Comparison of ENCODE assay signal across 12 mouse cellular contexts in the genomic region with DNA sequence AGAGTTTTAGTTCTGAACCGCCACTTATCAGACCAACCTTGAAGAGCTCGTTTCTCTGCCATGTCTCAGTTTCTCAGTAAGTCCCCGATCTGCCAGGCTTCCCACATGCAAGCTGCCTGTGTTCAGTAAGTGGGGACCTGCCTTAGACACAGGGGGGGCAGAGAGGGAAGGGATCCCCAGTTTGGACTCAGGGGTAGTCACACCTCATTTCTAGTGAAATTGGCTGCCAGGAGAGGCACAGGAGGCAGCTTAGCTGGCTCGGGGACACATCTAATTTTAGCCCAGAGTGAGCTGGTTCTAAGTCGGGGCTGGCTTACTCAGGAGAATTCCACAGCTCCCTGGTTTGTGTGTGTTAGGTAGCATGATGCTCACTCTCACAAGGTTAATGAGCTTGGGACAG. TPM values are rescaled to one million over a fixed set of nuclear protein-coding genes. Genes with fewer than 3 reads are reported as not detected.
DNase-seq lines count a peak whose midpoint lies in the region; ATAC-seq lines count a peak whose summit lies in the region.
"Had no signal": no experiment of that assay in that cellular context is flagged by ENCODE, and none has a peak within 500 bp of the region (broad histone marks: within the 10 kb centered on the region; RNA-seq: fewer than 3 reads in every experiment).

No protein-coding gene starts in this region.

- DNase-seq in cerebellum, adult 18-20 months = peak; percentile 19 to 33
- DNase-seq in cerebellum, adult 11-12 months = no peak
- peak; percentile 21 for DNase-seq in left cerebral cortex, adult 11 months (ENCODE audit: low spot score)
- DNase-seq in left cerebral cortex, postnatal 4 days = no peak
- no peak for DNase-seq in embryo, embryonic 11 days
- DNase-seq in spleen, postnatal 4 days (ENCODE audit: low spot score in 2 of 2) = no peak
- DNase-seq: cerebellum, postnatal 14 days; thymus, postnatal 25 days had no signal

- H3K27me3 ChIP-seq in heart, embryonic 14.5 days (ENCODE audit: control insufficient read depth, insufficient read depth, low read length) = no peaks in the 10 kb centered on the region
- H3K27me3 ChIP-seq in limb, embryonic 15.5 days = no peaks in the 10 kb centered on the region

- peak; percentile 27; the same call in 1 of the 2 replicates for ATAC-seq in heart, embryonic 14.5 days (ENCODE audit: insufficient number of reproducible peaks, insufficient read depth, low FRiP score, low read depth)
- ATAC-seq in limb, embryonic 15.5 days (ENCODE audit: insufficient number of reproducible peaks, low FRiP score, low TSS enrichment, low read depth) = peak; percentile 62; the same call in 1 of the 2 replicates

- peak overlapping the region; percentile 41 for H3K4me2 ChIP-seq in heart, embryonic 14.5 days (ENCODE audit: low read length)
- H3K4me2 ChIP-seq in limb, embryonic 15.5 days = no peak overlapping the region
- H3K4me2 ChIP-seq: hindbrain, embryonic 14.5 days had no signal

- WGBS in heart, embryonic 14.5 days = 16% methylated on average over 5 of the region's 5 CpGs
- 36% methylated on average over 5 of the region's 5 CpGs for WGBS in limb, embryonic 15.5 days

- H3K9ac ChIP-seq in heart, embryonic 14.5 days (ENCODE audit: low read length) = peak overlapping the region; percentile 41
- no peak overlapping the region for H3K9ac ChIP-seq in limb, embryonic 15.5 days
- H3K9ac ChIP-seq: hindbrain, embryonic 14.5 days had no signal

- no peaks in the 10 kb centered on the region for H3K9me3 ChIP-seq in heart, embryonic 14.5 days (ENCODE audit: control insufficient read depth, low read length)
- H3K9me3 ChIP-seq in limb, embryonic 15.5 days = no peaks in the 10 kb centered on the region

- no peaks in the 10 kb centered on the region for H3K36me3 ChIP-seq in heart, embryonic 14.5 days (ENCODE audit: control insufficient read depth, insufficient read depth, low read length)
- 0 out of 2 replicates have a peak, but pooled peaks cover 6% of the 10 kb centered on the region for H3K36me3 ChIP-seq in limb, embryonic 15.5 days

- peaks cover 21 to 30% of the 10 kb centered on the region in 2 experiments for H3K4me1 ChIP-seq in heart, embryonic 14.5 days (ENCODE audit: control insufficient read depth in 2 of 2, insufficient read depth in 2 of 2, low read length in 2 of 2)
- peaks cover 14% of the 10 kb centered on the region for H3K4me1 ChIP-seq in limb, embryonic 15.5 days

- peak overlapping the region; percentile 73 to 91 for H3K27ac ChIP-seq in heart, embryonic 14.5 days (replicated peaks in 1 of 2; ENCODE audit: control insufficient read depth in 1 of 2, insufficient read depth in 1 of 2, low read depth in 2 of 2, low read length in 2 of 2)
- peak overlapping the region; percentile 80 for H3K27ac ChIP-seq in limb, embryonic 15.5 days
- H3K27ac ChIP-seq: hindbrain, embryonic 14.5 days; left cerebral cortex, adult 2 months had no signal

- no peak overlapping the region for H3K4me3 ChIP-seq in heart, embryonic 14.5 days (ENCODE audit: control insufficient read depth in 1 of 2, insufficient read depth in 1 of 2, low read depth in 1 of 2, low read length in 2 of 2)
- no peak overlapping the region for H3K4me3 ChIP-seq in limb, embryonic 15.5 days
- H3K4me3 ChIP-seq: left cerebral cortex, adult 2 months had no signal

- intact Hi-C loops in left cerebral cortex, postnatal 4 days (cut with DNase I) = no loop called here

RNA-seq across cellular contexts. Expression of a gene that starts 38.3 kb away (rescaled TPM):
- total RNA-seq in left cerebral cortex, postnatal 4 days (2021) = 10 to 100 TPM; 13.4 to 14.6 TPM
- polyA plus RNA-seq in heart, embryonic 14.5 days (2014; fragmentation: Nextera tagmentation; extraction: Ambion mirVana) = 8.9 and 9.5 TPM in 2 replicates
- 15.0 and 15.2 TPM in 2 replicates for polyA plus RNA-seq in limb, embryonic 15.5 days (2015; fragmentation: Nextera tagmentation; extraction: Ambion mirVana)

Comparison
In these comparisons a context has a peak if more than half of its experiments do, and no peak if none do; other contexts are left out.
1. DNase-seq: peak in cerebellum, adult 18-20 months (2 of 2) and left cerebral cortex, adult 11 months (single experiment); none in cerebellum, adult 11-12 months (single experiment), left cerebral cortex, postnatal 4 days (single experiment), embryo, embryonic 11 days (single experiment) and spleen, postnatal 4 days (0 of 2).